Mouse (Mus musculus) limb, embryonic 13.5 days (tissue): Measurements from ENCODE around the gene Bhlhe40. TPM values are rescaled to one million over a fixed set of nuclear protein-coding genes. Genes with fewer than 3 reads are reported as not detected.

Source experiments
- ATAC-seq: fragments of 200-750 bp; cut with Nextera tagmentation; 2 replicates; pipeline ENCODE4 v1.8.0; 2017; ENCODE audit warnings: low read depth, moderate number of reproducible peaks, moderate TSS enrichment; ENCODE audit not compliant: low FRiP score
- H3K27ac ChIP-seq: fragments of 300-500 bp; sonication (generic); 2 replicates; pipeline ENCODE4 v1.5.1; 2015; ENCODE audit warnings: inconsistent platforms, mild to moderate bottlenecking, moderate library complexity
- H3K27me3 ChIP-seq: fragments of 300-500 bp; sonication (generic); 2 replicates; pipeline ENCODE4 v1.6.1; 2015; ENCODE audit warnings: mild to moderate bottlenecking, inconsistent platforms
- H3K36me3 ChIP-seq: fragments of 300-500 bp; sonication (generic); 2 replicates; pipeline ENCODE4 v1.6.1; 2015; ENCODE audit warnings: inconsistent platforms, mild to moderate bottlenecking, moderate library complexity
- H3K4me1 ChIP-seq: fragments of 300-500 bp; sonication (generic); 2 replicates; pipeline ENCODE4 v1.6.1; 2015; ENCODE audit warnings: inconsistent platforms
- H3K4me2 ChIP-seq: fragments of 300-500 bp; sonication (generic); replicated peaks from 2 replicates; pipeline ENCODE4 v1.6.1; 2015; ENCODE audit warnings: inconsistent platforms, mild to moderate bottlenecking, moderate library complexity
- H3K4me3 ChIP-seq: fragments of 300-500 bp; sonication (generic); 2 replicates; pipeline ENCODE4 v1.5.1; 2015; ENCODE audit warnings: moderate library complexity, mild to moderate bottlenecking, inconsistent platforms
- H3K9ac ChIP-seq: fragments of 300-500 bp; sonication (generic); 2 replicates; pipeline ENCODE4 v1.6.1; 2015; ENCODE audit warnings: mild to moderate bottlenecking, inconsistent platforms
- H3K9me3 ChIP-seq: fragments of 300-500 bp; sonication (generic); 2 replicates; pipeline ENCODE4 v1.6.1; 2016; ENCODE audit warnings: inconsistent platforms
- WGBS: fragments of 180-500 bp; shearing (Covaris S2); methylation state at CpG from one replicate; pipeline ENCODE4 v1.1.7; 2015; 5-methylcytosine and 5-hydroxymethylcytosine counted together
- polyA plus RNA-seq: library from polyadenylated mRNA; unstranded; fragments of >200 nt; fragmentation: Nextera tagmentation; extraction: Ambion mirVana; gene quantifications from 2 replicates; pipeline ENCODE4 v1.2.1, GENCODE M21; 2015

The Bhlhe40 gene
- polyA plus RNA-seq, 1 experiment from 2014 or later = 8.5 TPM

- H3K27ac ChIP-seq = no peak overlapping the region
- peaks cover 17% of the 10 kb centered on the region for H3K36me3 ChIP-seq
- H3K4me1 ChIP-seq = peaks cover 30% of the 10 kb centered on the region
- no peak for ATAC-seq
- peak overlapping the region; percentile 8; the same call in 1 of the 2 replicates for H3K9ac ChIP-seq
- H3K4me2 ChIP-seq = no peak overlapping the region
- H3K27me3 ChIP-seq = peaks cover 34% of the 10 kb centered on the region
- no peaks in the 10 kb centered on the region for H3K9me3 ChIP-seq
- WGBS = 88% methylated on average over 24 of the region's 24 CpGs
- no peak overlapping the region for H3K4me3 ChIP-seq
Observed at GRCm38 (mm10) chr6:108664533-108665150, 4.2 kb downstream of the Bhlhe40 start.

DNA sequence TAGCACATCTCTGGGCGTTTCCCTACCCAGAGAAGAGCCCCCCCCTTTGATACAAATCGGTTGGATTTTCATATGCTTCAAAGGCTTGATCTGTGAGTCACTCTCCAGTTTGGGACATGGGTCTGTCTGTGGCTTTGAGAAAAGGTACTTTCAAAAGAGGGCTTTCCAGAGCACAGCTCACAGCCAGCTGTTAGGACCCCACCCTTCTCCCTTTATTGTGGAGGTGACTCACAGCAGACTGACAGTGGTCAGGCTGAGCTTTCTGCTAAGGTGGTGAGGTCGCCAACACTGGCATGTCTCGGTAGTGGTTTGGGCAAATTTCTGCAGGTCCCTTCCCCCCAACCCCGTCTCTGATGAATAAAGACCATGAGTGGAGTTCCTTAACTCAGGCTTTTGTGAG lies 5.2 kb downstream of the Bhlhe40 start:
- Histone ChIP-seq H3K4me2 (no peak overlapping the region), H3K36me3 (peaks cover 17% of the 10 kb centered on the region), H3K27me3 (peaks cover 34% of the 10 kb centered on the region), H3K9ac (no peak overlapping the region), H3K27ac (no peak overlapping the region), H3K4me1 (peaks cover 29% of the 10 kb centered on the region), H3K9me3 (no peaks in the 10 kb centered on the region), H3K4me3 (no peak overlapping the region)
- 69% methylated on average over 5 of the region's 5 CpGs for WGBS
- ATAC-seq = no peak

- H3K27ac ChIP-seq = no peak overlapping the region
- peaks cover 17% of the 10 kb centered on the region for H3K4me1 ChIP-seq
- peaks cover 17% of the 10 kb centered on the region for H3K36me3 ChIP-seq
- no peak for ATAC-seq
- H3K9me3 ChIP-seq = no peaks in the 10 kb centered on the region
- no peak overlapping the region for H3K4me2 ChIP-seq
- H3K27me3 ChIP-seq = peaks cover 28% of the 10 kb centered on the region
- H3K4me3 ChIP-seq = no peak overlapping the region
- H3K9ac ChIP-seq = no peak overlapping the region
- WGBS = 82% methylated on average over 12 of the region's 12 CpGs
Observed at GRCm38 (mm10) chr6:108666648-108667488, 6.4 kb downstream of the Bhlhe40 start.

GRCm38 (mm10) chr6:108667599-108668021 lies 7.2 kb downstream of the Bhlhe40 start:
- 0 out of 2 replicates have a peak, but pooled peaks have one; percentile 7 for ATAC-seq
- H3K4me3 ChIP-seq = no peak overlapping the region
- 26% methylated on average over 6 of the region's 6 CpGs for WGBS

DNA sequence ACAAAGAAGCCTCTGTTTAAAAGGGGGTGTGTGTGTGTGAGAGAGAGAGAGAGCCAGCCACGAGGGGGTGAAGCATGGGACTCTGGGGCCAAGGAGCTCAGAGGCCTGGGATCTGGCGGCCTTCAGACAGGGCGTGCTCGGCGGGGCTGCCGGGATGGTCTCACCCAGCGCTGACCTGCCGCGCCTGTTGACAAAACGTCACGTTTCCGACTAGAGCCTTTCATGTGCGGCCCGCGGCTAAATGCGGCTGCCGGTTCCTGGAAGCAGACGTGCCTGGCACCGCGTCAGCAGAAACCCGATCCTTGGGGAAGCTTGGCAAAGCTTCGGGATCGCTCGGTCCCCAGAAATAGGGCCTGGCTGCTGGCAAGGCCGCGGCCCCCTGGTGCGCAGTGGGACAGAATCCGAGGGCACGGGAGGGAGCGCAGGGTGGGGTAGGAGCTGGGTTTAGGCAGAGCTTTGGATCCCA lies 7.9 kb downstream of the Bhlhe40 start:
- peak overlapping the region; percentile 68 for H3K4me2 ChIP-seq
- peak; percentile 93 for ATAC-seq
- H3K27me3 ChIP-seq = peaks cover 15% of the 10 kb centered on the region
- peaks cover 17% of the 10 kb centered on the region for H3K36me3 ChIP-seq
- no peaks in the 10 kb centered on the region for H3K9me3 ChIP-seq
- H3K27ac ChIP-seq = peak overlapping the region; percentile 79
- under 1% methylated on average over 30 of the region's 30 CpGs for WGBS
- peaks cover 13% of the 10 kb centered on the region for H3K4me1 ChIP-seq
- peak overlapping the region; percentile 36 for H3K4me3 ChIP-seq
- H3K9ac ChIP-seq = peak overlapping the region; percentile 58

More at GRCm38 (mm10) chr6:108667599-108668021, 7.2 kb downstream of the Bhlhe40 start:
- H3K36me3 ChIP-seq = peaks cover 17% of the 10 kb centered on the region
- peak overlapping the region; percentile 79 for H3K27ac ChIP-seq
- H3K9me3 ChIP-seq = no peaks in the 10 kb centered on the region
- H3K4me1 ChIP-seq = peaks cover 13% of the 10 kb centered on the region
- H3K4me2 ChIP-seq = peak overlapping the region; percentile 68
- H3K27me3 ChIP-seq = peaks cover 20% of the 10 kb centered on the region
- H3K9ac ChIP-seq = no peak overlapping the region

DNA sequence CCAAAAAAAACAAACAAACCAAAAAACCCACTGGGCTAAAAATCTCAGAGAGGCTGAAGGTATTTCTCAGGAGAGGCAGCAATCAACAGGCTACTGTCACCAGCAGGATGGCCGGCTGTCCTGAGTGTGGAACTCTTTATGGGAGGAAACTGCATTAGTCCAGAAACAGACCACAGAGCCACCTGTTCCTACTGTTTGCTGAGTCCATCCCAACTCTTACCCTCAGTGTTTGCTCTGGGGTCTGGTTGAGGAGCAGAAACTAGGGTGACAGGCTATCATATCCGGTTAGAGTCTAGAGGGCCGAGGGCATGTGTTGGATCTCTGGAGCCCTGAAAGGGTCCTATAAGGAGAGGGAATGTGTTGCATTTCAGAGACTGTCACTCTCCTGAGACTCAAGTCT lies 9.8 kb downstream of the Bhlhe40 start:
- H3K27ac ChIP-seq = no peak overlapping the region
- no peak overlapping the region for H3K4me2 ChIP-seq
- no peak overlapping the region for H3K4me3 ChIP-seq
- H3K27me3 ChIP-seq = peaks cover 4% of the 10 kb centered on the region; the same call in 1 of the 2 replicates
- no peaks in the 10 kb centered on the region for H3K9me3 ChIP-seq
- peaks cover 9% of the 10 kb centered on the region; the same call in 1 of the 2 replicates for H3K36me3 ChIP-seq
- 76% methylated on average over 3 of the region's 3 CpGs for WGBS
- peaks cover 13% of the 10 kb centered on the region for H3K4me1 ChIP-seq
- ATAC-seq = no peak
- H3K9ac ChIP-seq = no peak overlapping the region

GRCm38 (mm10) chr6:108670821-108671220 lies 10.4 kb downstream of the Bhlhe40 start:
- no peak for ATAC-seq
- no peak overlapping the region for H3K27ac ChIP-seq
- H3K4me2 ChIP-seq = no peak overlapping the region
- H3K9me3 ChIP-seq = no peaks in the 10 kb centered on the region
- H3K4me3 ChIP-seq = no peak overlapping the region
- no peaks in the 10 kb centered on the region for H3K27me3 ChIP-seq
- H3K4me1 ChIP-seq = peaks cover 13% of the 10 kb centered on the region
- WGBS = 56% methylated on average over 3 of the region's 3 CpGs
- 0 out of 2 replicates have a peak, but pooled peaks cover 3% of the 10 kb centered on the region for H3K36me3 ChIP-seq
- H3K9ac ChIP-seq = no peak overlapping the region

DNA sequence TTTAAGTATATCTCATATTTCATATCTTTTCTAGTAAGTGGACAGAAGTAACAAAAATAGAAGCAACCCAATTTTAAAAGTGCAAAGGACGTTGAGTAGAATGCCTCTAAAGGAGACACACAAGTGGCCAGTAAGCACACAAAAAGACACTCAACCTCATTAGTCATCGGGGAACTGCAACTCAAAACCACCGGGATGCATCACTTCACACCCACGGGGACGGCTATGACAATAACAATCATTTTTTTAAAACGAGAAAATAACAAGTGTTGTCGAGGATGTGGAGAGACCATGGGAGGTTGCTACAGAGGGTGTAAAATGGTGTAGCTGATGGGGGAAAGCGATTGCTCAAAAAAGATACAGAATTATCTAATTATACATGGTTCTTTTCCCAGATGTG lies 11.7 kb downstream of the Bhlhe40 start:
- no peak overlapping the region for H3K9ac ChIP-seq
- no peak overlapping the region for H3K27ac ChIP-seq
- ATAC-seq = no peak
- peaks cover 13% of the 10 kb centered on the region for H3K4me1 ChIP-seq
- H3K4me3 ChIP-seq = no peak overlapping the region
- WGBS = 85% methylated on average over 8 of the region's 8 CpGs
- no peaks in the 10 kb centered on the region for H3K36me3 ChIP-seq
- no peaks in the 10 kb centered on the region for H3K9me3 ChIP-seq
- H3K4me2 ChIP-seq = no peak overlapping the region
- H3K27me3 ChIP-seq = no peaks in the 10 kb centered on the region

DNA sequence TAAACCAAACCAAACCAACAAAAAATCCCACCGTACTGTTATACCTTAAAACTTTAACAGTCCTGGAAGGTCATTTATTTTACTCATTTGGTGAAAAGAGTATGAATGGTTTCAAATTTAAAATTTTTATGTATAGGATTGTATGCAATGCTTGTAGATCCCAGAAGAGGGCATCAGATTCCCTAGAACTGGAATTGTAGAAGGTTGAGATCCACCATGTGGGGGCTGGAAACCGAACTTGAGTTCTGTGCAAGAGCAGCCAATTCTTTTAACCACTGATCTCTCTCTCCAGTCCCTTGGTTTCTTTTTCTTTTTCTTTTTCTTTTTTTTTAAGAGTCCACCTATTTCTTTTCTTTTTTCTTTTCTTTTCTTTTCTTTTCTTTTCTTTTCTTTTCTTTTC lies 13.8 kb downstream of the Bhlhe40 start:
- Histone ChIP-seq H3K36me3 (no peaks in the 10 kb centered on the region), H3K4me2 (no peak overlapping the region), H3K27me3 (no peaks in the 10 kb centered on the region), H3K9ac (no peak overlapping the region), H3K27ac (no peak overlapping the region), H3K9me3 (no peaks in the 10 kb centered on the region), H3K4me3 (no peak overlapping the region), H3K4me1 (no peaks in the 10 kb centered on the region)
- no peak for ATAC-seq
- 86% methylated on average over 2 of the region's 2 CpGs for WGBS

GRCm38 (mm10) chr6:108676783-108677340 lies 16.4 kb downstream of the Bhlhe40 start:
- 90% methylated on average over 9 of the region's 9 CpGs for WGBS
- H3K9ac ChIP-seq = no peak overlapping the region
- no peaks in the 10 kb centered on the region for H3K36me3 ChIP-seq
- H3K4me1 ChIP-seq = no peaks in the 10 kb centered on the region
- ATAC-seq = no peak
- no peak overlapping the region for H3K4me3 ChIP-seq
- no peak overlapping the region for H3K4me2 ChIP-seq
- H3K27me3 ChIP-seq = no peaks in the 10 kb centered on the region
- H3K9me3 ChIP-seq = no peaks in the 10 kb centered on the region
- H3K27ac ChIP-seq = no peak overlapping the region

DNA sequence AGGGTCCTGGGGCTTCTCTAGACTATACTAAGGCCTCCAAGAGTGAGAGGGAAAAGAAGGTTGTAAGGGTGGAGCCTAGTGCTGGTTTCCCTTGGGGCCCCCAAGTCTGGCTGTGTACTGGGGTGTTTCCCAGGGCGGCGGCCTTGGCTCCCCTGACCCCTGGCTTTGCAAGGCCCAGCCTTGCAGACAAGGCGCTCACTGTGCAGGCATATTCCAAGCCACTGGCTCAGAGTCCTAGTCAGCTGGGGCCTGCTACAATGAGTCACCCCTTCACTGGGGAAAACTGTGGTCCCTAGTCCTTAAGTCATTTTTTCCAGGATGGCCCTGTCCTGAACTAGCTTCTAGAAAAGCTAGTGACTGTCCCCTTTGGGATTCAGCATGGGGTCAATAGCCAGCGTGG lies 17.3 kb downstream of the Bhlhe40 start:
- H3K27me3 ChIP-seq = no peaks in the 10 kb centered on the region
- H3K36me3 ChIP-seq = no peaks in the 10 kb centered on the region
- no peak for ATAC-seq
- H3K4me1 ChIP-seq = no peaks in the 10 kb centered on the region
- no peak overlapping the region for H3K27ac ChIP-seq
- 93% methylated on average over 4 of the region's 4 CpGs for WGBS
- no peaks in the 10 kb centered on the region for H3K9me3 ChIP-seq
- no peak overlapping the region for H3K9ac ChIP-seq
- no peak overlapping the region for H3K4me2 ChIP-seq
- H3K4me3 ChIP-seq = no peak overlapping the region

DNA sequence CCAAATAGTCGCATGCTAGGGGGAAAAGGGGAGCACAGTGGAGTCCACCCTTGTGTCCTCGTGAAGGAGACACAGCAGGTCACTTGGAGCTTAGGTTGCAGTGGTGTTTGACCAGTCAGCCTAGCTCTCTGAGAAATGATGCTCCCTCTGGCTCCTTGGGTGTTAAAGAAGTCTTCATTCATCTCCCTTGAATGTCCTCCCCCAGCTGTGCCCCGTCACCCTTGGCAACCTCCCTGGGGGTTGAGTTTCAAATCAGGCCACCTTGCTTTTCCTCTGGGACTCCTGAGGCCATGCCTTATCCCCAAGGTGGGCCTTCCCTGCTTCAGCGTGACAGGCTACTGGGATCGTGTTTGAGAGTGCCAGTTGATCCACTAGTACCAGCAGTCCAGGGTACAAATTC lies 17.8 kb downstream of the Bhlhe40 start:
- H3K4me3 ChIP-seq = no peak overlapping the region
- WGBS = 68% methylated on average over 5 of the region's 5 CpGs
- H3K27ac ChIP-seq = no peak overlapping the region
- no peaks in the 10 kb centered on the region for H3K9me3 ChIP-seq
- H3K4me1 ChIP-seq = no peaks in the 10 kb centered on the region
- no peaks in the 10 kb centered on the region for H3K36me3 ChIP-seq
- H3K4me2 ChIP-seq = no peak overlapping the region
- H3K9ac ChIP-seq = no peak overlapping the region
- no peak for ATAC-seq
- H3K27me3 ChIP-seq = no peaks in the 10 kb centered on the region
